Mouse (Mus musculus): Measurements from ENCODE around the gene Elp4. TPM values are rescaled to one million over a fixed set of nuclear protein-coding genes. Genes with fewer than 3 reads are reported as not detected.

The Elp4 gene
- polyA plus RNA-seq, 1 experiment from 2014 or later: 44.4 TPM

DNA sequence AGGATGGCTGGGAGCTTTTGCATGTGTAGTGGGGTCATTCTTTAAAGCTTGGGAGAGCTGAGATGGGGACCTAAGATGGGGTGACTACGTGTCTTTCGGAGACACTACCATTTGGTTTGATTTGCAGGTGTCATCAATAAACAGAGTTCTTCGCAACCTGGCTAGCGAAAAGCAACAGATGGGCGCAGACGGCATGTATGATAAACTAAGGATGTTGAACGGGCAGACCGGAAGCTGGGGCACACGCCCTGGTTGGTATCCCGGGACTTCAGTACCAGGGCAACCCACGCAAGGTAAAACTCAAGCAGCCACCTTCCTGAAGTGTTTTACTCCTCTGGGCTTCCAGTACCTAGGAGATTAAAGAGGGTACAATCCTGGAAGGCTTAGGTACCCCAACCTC, 218.7 kb downstream of the Elp4 start:
- Histone ChIP-seq H3K27me3 (ENCODE audit: control insufficient read depth, insufficient read depth, low read length) (peaks cover 96% of the 10 kb centered on the region), H3K9me3 (ENCODE audit: control insufficient read depth, low read length) (no peaks in the 10 kb centered on the region), H3K4me1 (ENCODE audit: control insufficient read depth, insufficient read depth, low read length) (0 out of 2 replicates have a peak, but pooled peaks cover 3% of the 10 kb centered on the region), H3K4me2 (replicated peaks; ENCODE audit: low read depth, low read length) (no peak overlapping the region), H3K9ac (ENCODE audit: low read depth, low read length) (no peak overlapping the region), H3K36me3 (ENCODE audit: control insufficient read depth, insufficient read depth, low read length) (no peaks in the 10 kb centered on the region), H3K4me3 (ENCODE audit: low read length) (no peak overlapping the region), H3K27ac (ENCODE audit: low read depth, low read length) (no peak overlapping the region)
- 3% methylated on average over 11 of the region's 11 CpGs for WGBS
- no peak for ATAC-seq (ENCODE audit: low FRiP score, low TSS enrichment)

DNA sequence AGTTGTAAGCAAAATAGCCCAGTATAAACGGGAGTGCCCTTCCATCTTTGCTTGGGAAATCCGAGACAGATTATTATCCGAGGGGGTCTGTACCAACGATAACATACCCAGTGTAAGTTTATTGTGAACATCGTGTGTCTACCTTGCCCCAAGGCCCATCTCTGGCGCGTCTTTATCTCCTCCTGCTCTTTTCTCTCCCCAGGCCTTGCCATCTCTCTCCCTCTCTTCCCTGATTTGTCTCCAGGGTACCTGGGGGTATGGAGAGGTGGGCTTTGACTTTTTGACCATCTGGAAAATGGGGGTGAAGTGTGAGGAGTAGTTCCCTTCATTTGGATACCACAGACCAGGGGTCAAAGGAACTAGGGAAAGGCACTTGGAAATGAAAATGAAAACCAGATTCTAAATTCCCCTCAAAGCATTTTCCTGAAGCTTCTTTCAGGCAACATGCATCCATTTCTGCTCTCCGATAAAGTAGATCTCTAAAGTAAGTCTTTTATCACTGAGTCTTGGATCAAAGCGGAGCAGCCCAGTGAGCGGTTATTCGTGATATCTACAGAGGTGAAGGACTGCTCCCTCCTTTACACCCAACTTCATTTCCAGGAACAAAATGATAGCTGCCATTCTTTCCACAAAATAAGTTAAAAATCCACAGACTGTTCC, 219.2 kb downstream of the Elp4 start:
- H3K36me3 ChIP-seq (ENCODE audit: control insufficient read depth, insufficient read depth, low read length): no peaks in the 10 kb centered on the region
- H3K4me2 ChIP-seq (replicated peaks; ENCODE audit: low read depth, low read length): no peak overlapping the region
- WGBS: 6% methylated on average over 11 of the region's 11 CpGs
- ATAC-seq (ENCODE audit: low FRiP score, low TSS enrichment): no peak
- H3K4me1 ChIP-seq (ENCODE audit: control insufficient read depth, insufficient read depth, low read length): 0 out of 2 replicates have a peak, but pooled peaks cover 3% of the 10 kb centered on the region
- no peaks in the 10 kb centered on the region for H3K9me3 ChIP-seq (ENCODE audit: control insufficient read depth, low read length)
- no peak overlapping the region for H3K4me3 ChIP-seq (ENCODE audit: low read length)
- peaks cover 96% of the 10 kb centered on the region for H3K27me3 ChIP-seq (ENCODE audit: control insufficient read depth, insufficient read depth, low read length)
- no peak overlapping the region for H3K9ac ChIP-seq (ENCODE audit: low read depth, low read length)
- no peak overlapping the region for H3K27ac ChIP-seq (ENCODE audit: low read depth, low read length)

DNA sequence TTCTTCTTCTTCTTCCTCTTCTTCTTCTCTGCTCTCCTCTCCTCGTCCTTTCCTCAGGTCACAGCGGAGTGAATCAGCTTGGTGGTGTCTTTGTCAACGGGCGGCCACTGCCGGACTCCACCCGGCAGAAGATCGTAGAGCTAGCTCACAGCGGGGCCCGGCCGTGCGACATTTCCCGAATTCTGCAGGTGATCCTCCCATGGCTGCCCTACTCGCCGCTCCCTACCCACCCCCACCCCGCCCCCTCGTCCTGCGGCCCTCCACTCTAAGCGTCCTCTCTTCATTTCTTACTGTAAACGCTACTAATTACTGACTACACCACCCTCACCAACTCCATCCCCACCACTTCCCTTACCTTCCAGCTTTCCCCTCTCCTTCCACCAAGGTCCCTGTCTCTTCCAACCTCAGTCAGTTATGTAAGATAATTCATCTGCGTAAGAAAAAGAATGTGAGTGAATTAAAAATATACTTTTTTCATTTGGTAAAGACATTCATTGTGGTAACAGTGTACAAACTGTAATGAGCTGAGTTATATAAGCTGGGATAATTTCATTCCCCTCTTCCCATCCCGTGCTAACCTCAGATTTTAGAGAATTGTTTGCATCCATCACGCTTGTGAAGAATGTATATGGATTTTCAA, 220.5 kb downstream of the Elp4 start:
- H3K9ac ChIP-seq (ENCODE audit: low read depth, low read length): no peak overlapping the region
- peaks cover 95% of the 10 kb centered on the region for H3K27me3 ChIP-seq (ENCODE audit: control insufficient read depth, insufficient read depth, low read length)
- no peak for ATAC-seq (ENCODE audit: low FRiP score, low TSS enrichment)
- no peaks in the 10 kb centered on the region for H3K9me3 ChIP-seq (ENCODE audit: control insufficient read depth, low read length)
- no peak overlapping the region for H3K4me2 ChIP-seq (replicated peaks; ENCODE audit: low read depth, low read length)
- no peak overlapping the region for H3K4me3 ChIP-seq (ENCODE audit: low read length)
- no peak overlapping the region for H3K27ac ChIP-seq (ENCODE audit: low read depth, low read length)
- H3K36me3 ChIP-seq (ENCODE audit: control insufficient read depth, insufficient read depth, low read length): no peaks in the 10 kb centered on the region
- H3K4me1 ChIP-seq (ENCODE audit: control insufficient read depth, insufficient read depth, low read length): no peaks in the 10 kb centered on the region
- whole genome bisulfite sequencing: 1% methylated on average over 22 of the region's 22 CpGs

DNA sequence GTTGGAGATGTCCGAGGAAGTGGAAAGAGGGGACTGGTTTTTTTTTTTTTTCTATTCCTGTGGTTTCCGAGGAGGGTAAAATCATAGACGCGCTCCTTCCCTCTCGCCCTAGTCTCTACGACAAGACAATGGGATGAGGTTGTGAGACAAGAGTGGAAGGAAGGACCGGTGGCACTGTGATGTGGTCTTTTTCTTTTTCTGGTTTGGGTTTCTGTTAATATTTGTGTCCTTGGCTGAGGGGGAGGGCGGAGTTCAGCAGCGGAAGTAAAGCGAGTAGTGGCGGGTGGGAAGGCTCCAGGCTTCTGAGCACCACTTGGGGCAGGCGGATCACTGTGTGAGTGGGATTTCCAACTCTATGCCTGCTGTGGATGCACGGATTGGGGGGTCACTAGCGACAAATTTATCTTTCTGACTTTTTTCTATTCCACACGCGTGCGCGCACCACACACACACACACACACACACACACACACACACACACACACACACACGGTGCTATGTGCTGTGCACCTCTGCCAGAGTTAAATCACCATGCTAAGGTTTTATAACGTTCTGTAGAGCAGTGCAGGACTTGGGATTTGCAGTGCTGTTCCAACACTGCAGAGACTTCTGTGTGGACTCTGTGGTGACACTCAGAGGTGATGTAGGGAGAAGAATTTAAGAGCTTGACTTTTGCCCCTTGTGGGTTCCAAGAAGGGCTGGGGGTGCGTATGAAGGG, 221.6 kb downstream of the Elp4 start:
- WGBS: 3% methylated on average over 21 of the region's 21 CpGs
- no peak overlapping the region for H3K4me2 ChIP-seq (replicated peaks; ENCODE audit: low read depth, low read length)
- no peaks in the 10 kb centered on the region for H3K36me3 ChIP-seq (ENCODE audit: control insufficient read depth, insufficient read depth, low read length)
- H3K9me3 ChIP-seq (ENCODE audit: control insufficient read depth, low read length): no peaks in the 10 kb centered on the region
- no peak overlapping the region for H3K9ac ChIP-seq (ENCODE audit: low read depth, low read length)
- no peak; the same call in 1 of the 2 replicates for ATAC-seq (ENCODE audit: low FRiP score, low TSS enrichment)
- peaks cover 91% of the 10 kb centered on the region for H3K27me3 ChIP-seq (ENCODE audit: control insufficient read depth, insufficient read depth, low read length)
- H3K27ac ChIP-seq (ENCODE audit: low read depth, low read length): no peak overlapping the region
- H3K4me1 ChIP-seq (ENCODE audit: control insufficient read depth, insufficient read depth, low read length): no peaks in the 10 kb centered on the region
- no peak overlapping the region for H3K4me3 ChIP-seq (ENCODE audit: low read length)

DNA sequence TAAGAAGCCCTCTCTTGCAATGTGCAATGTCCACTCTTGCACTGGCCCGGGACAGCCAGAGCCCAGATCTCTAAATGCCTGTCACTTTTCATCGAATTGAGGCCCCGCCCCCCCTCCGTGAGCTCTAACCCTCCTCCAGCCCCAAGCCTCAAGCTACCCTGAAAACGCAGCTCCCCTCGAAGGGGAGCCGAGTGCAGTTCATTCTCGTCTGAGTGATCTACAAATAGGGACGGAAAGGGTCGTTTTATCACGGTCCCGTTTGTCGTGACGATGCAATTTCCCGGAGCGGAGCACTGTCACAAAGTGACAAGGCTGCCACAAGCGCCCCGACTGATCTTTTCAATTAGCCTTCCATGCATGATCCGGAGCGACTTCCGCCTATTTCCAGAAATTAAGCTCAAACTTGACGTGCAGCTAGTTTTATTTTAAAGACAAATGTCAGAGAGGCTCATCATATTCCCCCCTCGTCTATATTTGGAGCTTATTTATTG, 222.3 kb downstream of the Elp4 start:
- no peak overlapping the region for H3K9ac ChIP-seq (ENCODE audit: low read depth, low read length)
- H3K4me3 ChIP-seq (ENCODE audit: low read length): no peak overlapping the region
- no peaks in the 10 kb centered on the region for H3K36me3 ChIP-seq (ENCODE audit: control insufficient read depth, insufficient read depth, low read length)
- no peak overlapping the region for H3K27ac ChIP-seq (ENCODE audit: low read depth, low read length)
- under 1% methylated on average over 23 of the region's 23 CpGs for WGBS
- peaks cover 91% of the 10 kb centered on the region for H3K27me3 ChIP-seq (ENCODE audit: control insufficient read depth, insufficient read depth, low read length)
- no peaks in the 10 kb centered on the region for H3K4me1 ChIP-seq (ENCODE audit: control insufficient read depth, insufficient read depth, low read length)
- no peak overlapping the region for H3K4me2 ChIP-seq (replicated peaks; ENCODE audit: low read depth, low read length)
- no peaks in the 10 kb centered on the region for H3K9me3 ChIP-seq (ENCODE audit: control insufficient read depth, low read length)
- ATAC-seq (ENCODE audit: low FRiP score, low TSS enrichment): no peak

DNA sequence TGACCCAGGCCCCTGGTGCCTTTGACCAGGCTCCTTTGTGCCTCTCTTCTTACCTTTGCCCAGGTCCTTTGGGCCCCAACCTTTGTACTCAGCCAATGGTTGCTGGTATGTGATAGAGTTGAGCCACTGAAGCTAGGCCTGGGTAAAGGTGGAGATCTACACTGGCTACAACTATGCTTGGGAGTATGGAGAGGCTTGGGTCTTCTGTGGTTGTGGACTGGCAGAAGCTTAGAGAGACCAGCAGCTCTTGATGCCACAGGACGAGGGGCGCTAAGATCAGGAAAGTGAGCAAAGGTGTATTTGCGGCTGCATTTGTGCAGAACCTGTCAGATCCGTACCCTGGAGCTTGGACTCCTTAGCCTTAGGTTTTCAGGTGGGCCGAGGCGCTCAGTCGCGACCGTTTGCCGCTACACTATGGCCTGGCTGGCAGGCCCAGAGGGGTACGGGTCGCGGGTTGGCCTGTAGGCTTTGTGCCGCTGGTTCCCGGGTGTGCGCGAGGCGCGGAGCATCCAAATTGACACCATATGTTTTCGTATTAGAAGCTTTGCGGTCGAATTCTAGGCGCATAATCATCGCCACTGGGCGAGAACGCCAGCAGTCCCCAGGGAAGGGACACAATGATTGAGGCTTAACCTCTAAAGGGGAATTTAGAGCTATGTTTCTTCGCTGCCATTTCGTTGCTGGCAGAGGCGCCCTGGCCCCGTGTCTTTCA, 223.2 kb downstream of the Elp4 start:
- H3K4me3 ChIP-seq (ENCODE audit: low read length): no peak overlapping the region
- no peak for ATAC-seq (ENCODE audit: low FRiP score, low TSS enrichment)
- no peaks in the 10 kb centered on the region for H3K9me3 ChIP-seq (ENCODE audit: control insufficient read depth, low read length)
- H3K27ac ChIP-seq (ENCODE audit: low read depth, low read length): no peak overlapping the region
- peaks cover 91% of the 10 kb centered on the region for H3K27me3 ChIP-seq (ENCODE audit: control insufficient read depth, insufficient read depth, low read length)
- H3K4me1 ChIP-seq (ENCODE audit: control insufficient read depth, insufficient read depth, low read length): 0 out of 2 replicates have a peak, but pooled peaks cover 2% of the 10 kb centered on the region
- no peak overlapping the region for H3K9ac ChIP-seq (ENCODE audit: low read depth, low read length)
- 2% methylated on average over 30 of the region's 30 CpGs for WGBS
- no peaks in the 10 kb centered on the region for H3K36me3 ChIP-seq (ENCODE audit: control insufficient read depth, insufficient read depth, low read length)
- H3K4me2 ChIP-seq (replicated peaks; ENCODE audit: low read depth, low read length): no peak overlapping the region

DNA sequence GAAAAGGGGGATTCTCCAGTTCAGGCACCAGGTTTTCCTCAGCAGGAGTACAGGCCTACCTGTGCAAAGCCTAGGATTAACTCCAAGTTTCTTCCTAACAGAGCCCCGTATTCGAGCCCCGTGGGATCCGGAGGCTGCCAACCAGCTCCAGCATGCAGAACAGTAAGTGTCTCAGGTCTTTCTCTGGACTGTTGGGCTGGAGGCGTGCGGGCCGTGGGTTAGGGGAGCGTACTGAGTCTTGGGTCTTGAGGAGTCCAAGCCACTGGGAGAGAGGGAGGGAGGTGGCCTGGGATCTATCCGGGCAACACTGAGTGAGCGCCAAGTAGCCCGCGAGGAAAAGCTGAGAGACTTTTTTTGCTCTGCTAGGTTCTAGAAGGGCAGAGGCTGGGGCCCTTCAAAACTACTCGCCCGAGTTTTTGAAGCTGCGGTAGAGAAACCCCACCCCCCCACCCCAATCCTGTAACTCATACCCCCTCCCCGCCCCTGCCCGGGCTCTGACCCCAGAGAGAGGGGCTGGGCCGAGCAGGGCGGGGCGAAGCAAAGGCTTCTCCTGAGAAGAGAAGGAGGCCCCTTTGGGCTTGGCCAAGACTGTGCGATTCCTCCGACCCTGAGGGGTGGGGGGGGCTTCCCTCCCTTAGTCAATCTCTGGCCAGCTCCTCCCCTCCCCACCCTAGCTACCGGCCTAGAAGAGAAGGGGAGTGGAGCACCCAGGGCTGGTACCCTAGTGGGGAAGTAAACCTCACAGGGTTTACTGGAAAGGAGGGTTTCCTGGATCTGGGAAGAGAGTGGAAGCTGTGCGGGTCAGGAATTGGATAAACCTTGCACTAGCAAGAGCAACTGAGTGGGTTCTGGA, 224.0 kb downstream of the Elp4 start:
- under 1% methylated on average over 24 of the region's 24 CpGs for WGBS
- H3K9ac ChIP-seq (ENCODE audit: low read depth, low read length): no peak overlapping the region
- H3K36me3 ChIP-seq (ENCODE audit: control insufficient read depth, insufficient read depth, low read length): no peaks in the 10 kb centered on the region
- no peaks in the 10 kb centered on the region for H3K9me3 ChIP-seq (ENCODE audit: control insufficient read depth, low read length)
- H3K4me3 ChIP-seq (ENCODE audit: low read length): no peak overlapping the region
- H3K27ac ChIP-seq (ENCODE audit: low read depth, low read length): no peak overlapping the region
- H3K27me3 ChIP-seq (ENCODE audit: control insufficient read depth, insufficient read depth, low read length): peaks cover 91% of the 10 kb centered on the region
- no peak for ATAC-seq (ENCODE audit: low FRiP score, low TSS enrichment)
- H3K4me1 ChIP-seq (ENCODE audit: control insufficient read depth, insufficient read depth, low read length): 0 out of 2 replicates have a peak, but pooled peaks cover 2% of the 10 kb centered on the region
- H3K4me2 ChIP-seq (replicated peaks; ENCODE audit: low read depth, low read length): no peak overlapping the region

DNA sequence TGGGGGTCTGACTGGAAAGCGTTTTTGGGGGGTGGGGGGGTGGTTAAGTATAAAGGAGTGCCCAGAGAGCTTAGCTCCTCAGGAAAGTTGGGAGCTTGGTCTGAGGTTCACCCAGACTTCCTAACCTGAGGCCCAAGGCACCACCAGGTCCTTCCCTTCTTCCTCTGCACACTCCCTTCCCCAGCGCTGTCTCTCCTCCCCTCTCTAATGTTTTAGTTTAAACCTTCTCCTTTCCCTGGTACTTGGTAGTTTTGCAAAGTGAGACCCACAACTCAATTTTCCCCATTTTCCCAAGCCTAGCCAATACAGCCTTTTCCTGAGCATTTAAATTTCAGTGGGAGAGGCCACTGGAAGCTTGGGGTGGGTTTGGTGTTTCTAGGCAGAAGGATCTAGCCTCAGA, 225.0 kb downstream of the Elp4 start:
- Histone ChIP-seq H3K27ac (ENCODE audit: low read depth, low read length) (no peak overlapping the region), H3K4me2 (replicated peaks; ENCODE audit: low read depth, low read length) (no peak overlapping the region), H3K27me3 (ENCODE audit: control insufficient read depth, insufficient read depth, low read length) (peaks cover 94% of the 10 kb centered on the region), H3K9ac (ENCODE audit: low read depth, low read length) (no peak overlapping the region), H3K4me3 (ENCODE audit: low read length) (no peak overlapping the region), H3K36me3 (ENCODE audit: control insufficient read depth, insufficient read depth, low read length) (no peaks in the 10 kb centered on the region), H3K4me1 (ENCODE audit: control insufficient read depth, insufficient read depth, low read length) (peaks cover 12% of the 10 kb centered on the region), H3K9me3 (ENCODE audit: control insufficient read depth, low read length) (no peaks in the 10 kb centered on the region)
- no peak for ATAC-seq (ENCODE audit: low FRiP score, low TSS enrichment)
- WGBS: 0% methylated on average over 2 of the region's 2 CpGs
